Mouse (Mus musculus) monocyte, adult 5-6 weeks (primary cell): ENCODE data around the gene Defb30. TPM values are rescaled to one million over a fixed set of nuclear protein-coding genes. Genes with fewer than 3 reads are reported as not detected.

ENCODE experiments used
- total RNA-seq: library from RNA; stranded (forward); fragments of 200-1000, 200-491, 200-594 nt; gene quantifications from 3 replicates; pipeline ENCODE4 v1.2.3, GENCODE M21; 2017

The Defb30 gene
- total RNA-seq, 1 experiment from 2014 or later: not detected

Other genes starting within 250 kb of the Defb30 start
- 29.0 to 31.6 TPM (median 29.2 TPM) in 3 replicates for gene Wdfy2, start 212.3 kb downstream of the Defb30 start, total RNA-seq
- not detected in 3 replicates for gene Defb48, start 65.5 kb downstream of the Defb30 start, total RNA-seq
- not detected in 3 replicates for gene Defb47, start 51.9 kb downstream of the Defb30 start, total RNA-seq
- gene Defb43, start 38.2 kb downstream of the Defb30 start, total RNA-seq: not detected in 3 replicates
- gene Defb42, start 3.0 kb downstream of the Defb30 start, total RNA-seq: not detected in 3 replicates